Mouse (Mus musculus): ENCODE results near the gene Cyp2w1.

DNA sequence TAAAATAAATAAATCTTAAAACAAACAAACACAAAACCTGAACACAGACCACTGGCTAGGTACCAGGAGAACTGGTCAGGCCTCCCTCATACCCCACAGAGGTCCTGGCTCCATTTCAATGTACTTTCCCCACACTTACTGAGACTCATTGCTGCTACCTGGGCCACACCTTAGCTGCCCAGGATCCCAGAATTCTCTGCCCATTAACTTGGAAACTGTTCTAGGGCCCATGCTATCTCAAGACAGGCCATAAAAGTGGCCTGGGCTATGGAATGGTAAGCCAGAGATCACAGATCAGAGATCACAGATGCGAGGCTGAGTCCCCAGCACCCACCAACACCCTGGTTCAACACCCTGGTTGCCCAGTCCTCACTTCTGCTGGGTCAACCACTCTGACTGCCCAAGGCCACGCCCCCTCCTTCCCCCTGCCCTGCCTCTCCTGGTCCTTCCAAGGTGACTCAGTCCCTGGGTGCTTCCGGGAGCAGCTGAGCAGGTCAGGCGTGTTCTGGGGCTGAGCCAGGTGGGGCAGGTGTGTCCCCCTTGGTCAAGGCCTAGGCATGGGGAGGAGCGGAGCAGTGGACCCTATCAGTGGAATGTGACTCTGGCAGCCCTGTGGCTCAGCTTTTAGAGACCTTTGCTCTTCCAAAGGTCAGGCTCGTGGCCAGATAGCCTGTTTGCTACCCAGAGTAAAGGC lies 35.3 kb upstream of the Cyp2w1 start:
- no peak for TF ChIP-seq POLR2A (IDR thresholded peaks at IDR 0.05; ENCODE audit: control insufficient read depth, low read depth, low read length)
- no peak for TF ChIP-seq CTCF (IDR thresholded peaks at IDR 0.05; ENCODE audit: control insufficient read depth, insufficient read depth, insufficient replicate concordance, low read depth, low read length)

Measured in testis, adult 2 months (tissue).